Mouse (Mus musculus) telencephalon, adult 2 months (tissue): ENCODE data around the gene Rcsd1.

Experiments
- DNase-seq: peaks from one replicate; pipeline ENCODE4 v3.0.0-alpha.2; 2011; ENCODE audit warnings: low read depth, low spot score

Gene Rcsd1

DNA sequence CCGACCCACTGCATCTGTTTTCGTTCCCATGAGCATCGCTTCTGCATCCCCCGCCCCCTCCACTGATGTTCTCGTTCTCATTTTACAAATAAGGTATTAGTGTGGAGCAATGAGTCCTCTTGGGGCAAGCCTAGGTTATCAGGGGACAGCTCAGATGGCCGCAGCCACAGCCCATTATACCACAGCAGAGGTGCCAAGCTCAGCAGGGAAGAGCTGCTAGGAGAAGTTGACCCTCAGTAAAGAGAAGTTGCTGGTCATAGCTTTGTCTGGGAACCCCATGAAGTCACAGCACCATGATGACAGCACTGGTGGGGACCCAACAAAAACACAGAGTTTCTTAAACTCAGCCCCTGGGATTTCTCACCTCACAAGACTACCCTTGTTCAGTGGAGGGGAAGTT is 47.8 kb downstream of the Rcsd1 start:
- no peak for DNase-seq

DNA sequence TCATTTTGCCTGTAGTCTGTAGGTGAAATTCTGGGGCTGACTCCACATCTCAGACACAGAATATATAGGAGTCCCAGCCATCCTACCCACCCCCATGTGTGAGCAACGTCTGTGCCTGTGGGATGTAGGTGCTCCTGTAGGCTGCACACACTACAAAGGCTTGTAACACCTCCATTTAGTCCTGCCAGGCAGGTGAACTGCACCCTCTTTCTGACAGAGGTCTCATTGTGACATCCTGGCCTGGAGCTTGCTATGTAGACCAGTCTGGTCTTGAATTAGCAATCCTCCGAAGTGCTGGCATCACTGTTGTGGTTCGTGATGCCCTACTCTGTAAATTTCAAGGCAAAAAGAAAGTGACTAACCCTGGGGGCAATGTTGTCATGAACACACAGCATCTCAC is 48.4 kb downstream of the Rcsd1 start:
- no peak for DNase-seq

DNA sequence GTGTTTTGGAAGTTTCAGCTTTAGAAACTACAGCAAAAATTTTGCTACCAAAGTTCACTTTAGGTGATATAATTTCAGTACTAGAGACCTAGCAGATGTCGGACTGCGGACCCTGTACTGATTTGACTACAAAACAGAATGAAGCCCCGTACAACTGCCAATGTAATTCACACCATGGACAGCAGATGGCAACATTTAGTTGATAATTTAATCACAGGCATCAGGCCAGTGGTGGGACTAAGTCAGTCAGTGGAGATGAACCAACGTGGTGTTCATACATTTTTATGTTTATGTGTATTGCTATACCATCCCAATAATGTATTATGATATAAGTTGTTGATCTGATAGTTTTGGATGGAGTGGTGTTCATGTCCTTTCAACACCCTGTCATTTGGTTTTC is 48.8 kb downstream of the Rcsd1 start:
- DNase-seq: no peak

DNA sequence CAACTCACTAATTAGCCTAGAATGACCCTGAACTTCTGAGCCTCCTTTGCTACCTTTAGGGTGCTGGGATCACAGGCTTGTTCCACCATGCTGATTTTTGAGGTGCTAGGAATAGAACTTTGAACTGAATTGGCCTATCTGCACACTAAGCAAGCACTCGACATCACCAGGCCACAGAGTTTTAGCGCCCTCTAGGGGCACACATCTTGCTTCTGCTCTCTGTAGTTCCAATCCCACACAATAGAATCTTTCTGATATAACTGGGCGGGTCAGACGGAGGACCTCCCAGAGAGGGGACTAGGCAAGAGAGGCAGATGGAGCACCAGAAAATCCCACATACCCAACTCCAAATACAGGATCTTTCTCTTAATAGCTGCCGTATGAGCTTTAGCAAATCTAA is 51.0 kb downstream of the Rcsd1 start:
- DNase-seq: no peak

- no peak for DNase-seq
Observed at GRCm38 (mm10) chr1:165655482-165655881, 54.1 kb downstream of the Rcsd1 start.

DNA sequence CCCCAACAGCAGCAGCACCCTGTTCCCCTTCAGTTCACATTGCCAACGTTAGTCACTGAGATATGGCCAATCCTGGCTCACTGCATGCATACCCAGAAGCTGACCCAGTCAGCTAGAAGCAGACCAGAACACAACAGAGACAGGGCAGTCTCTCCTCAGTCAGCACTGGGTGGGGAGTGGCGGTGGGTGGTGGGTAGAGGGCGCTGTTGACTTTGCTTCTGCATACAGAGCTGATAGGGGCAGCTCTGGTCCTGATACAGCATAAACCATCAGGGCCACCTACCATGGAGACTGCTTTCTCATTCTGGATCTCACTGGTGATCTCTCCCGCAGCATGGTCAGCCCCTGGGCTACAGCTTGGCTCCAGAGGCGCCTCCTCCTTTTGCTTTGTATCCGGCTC is 54.5 kb downstream of the Rcsd1 start:
- no peak for DNase-seq

DNA sequence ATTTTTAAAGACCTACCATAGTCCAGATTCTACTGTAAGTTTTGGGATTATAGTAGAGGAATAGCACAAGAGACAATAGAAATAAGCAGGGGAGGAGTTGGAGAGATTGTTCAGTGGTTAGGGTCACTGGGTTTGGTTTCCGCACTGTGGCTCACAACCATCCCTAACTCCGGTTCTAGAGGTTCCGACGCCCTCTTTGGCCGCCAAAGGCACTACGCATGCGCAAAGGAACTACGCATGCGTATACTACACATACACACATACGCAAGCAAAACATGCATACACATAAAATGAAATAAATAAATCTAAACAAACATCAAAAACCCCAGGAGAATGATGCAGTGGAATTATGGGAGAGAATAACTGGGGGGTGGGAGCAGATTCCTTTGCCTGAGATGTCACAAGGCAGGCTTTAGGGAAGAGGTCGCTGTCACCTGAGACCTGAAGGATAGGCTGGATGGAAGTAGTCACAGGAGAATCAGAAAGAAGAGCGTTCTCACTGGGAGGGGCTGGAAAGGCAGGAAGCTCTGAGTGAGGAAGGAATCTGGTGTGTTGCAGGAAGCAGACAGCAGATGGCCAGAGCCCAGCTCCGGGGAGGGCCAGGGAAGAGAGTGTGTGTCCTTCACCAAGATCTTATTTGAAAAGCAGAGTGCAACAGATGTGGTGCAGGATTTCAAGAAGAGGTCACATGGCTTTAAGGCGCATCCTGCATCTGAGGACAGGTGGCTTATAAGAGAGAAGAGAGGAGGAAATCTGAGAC is 56.3 kb downstream of the Rcsd1 start:
- DNase-seq: no peak

DNA sequence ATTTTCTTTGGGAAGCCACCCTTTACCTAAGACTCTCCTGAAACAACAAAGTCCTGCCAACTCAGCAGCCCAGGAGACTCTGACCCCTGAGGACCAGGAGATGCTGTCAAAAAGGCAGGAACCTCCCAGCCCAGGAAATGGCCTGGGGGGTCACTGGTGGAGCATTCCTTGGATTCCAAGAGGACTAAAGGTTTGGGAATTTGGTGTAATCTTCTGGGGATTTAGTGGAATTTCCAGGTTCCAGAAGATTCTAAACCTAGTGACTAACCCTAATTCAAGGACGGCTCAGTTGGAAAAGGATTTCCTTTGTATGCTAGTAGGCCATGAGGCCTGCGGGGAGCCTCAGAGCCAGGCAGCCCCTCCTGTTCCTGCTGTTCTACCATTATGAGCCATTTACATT is 57.0 kb downstream of the Rcsd1 start:
- DNase-seq: no peak

DNA sequence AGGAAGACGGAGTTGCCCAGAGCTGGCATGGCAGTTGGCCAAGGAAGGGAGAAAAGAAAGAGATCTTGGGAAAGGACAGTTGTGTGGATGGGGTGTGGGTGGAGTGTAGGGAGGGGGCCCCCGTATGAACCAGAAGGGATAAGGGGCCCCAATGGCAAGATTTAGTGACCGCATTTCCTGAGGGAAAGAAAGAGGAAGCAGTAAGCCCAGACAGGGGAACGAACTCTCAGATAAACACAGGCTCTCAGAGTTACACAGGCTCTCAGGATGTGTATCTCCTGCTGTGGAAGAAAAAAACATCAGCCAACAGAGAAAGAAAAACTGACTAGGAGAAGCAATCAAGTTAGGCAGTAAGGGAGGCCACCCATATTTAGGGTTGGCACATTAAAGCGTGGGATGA is 58.4 kb downstream of the Rcsd1 start:
- no peak for DNase-seq

DNA sequence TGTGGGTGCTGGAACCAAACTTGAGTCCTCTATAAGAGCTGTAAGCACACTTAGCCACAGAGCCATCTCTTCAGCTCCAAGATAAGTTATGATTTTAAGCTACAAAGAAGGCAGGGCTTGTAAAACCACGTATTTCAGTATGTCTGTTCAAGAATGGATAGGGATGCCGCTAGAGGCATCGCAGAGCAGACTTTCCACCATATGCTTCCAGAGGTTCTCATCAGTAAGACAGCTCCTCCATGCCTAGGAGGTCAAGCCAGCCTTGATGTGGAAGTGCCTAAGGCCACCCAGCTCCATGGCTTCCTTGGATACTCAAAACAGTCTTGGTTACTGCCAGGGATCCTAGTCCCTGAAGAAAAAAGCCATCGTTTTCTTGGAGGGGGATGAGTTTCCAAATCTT is 64.5 kb downstream of the Rcsd1 start:
- no peak for DNase-seq

DNA sequence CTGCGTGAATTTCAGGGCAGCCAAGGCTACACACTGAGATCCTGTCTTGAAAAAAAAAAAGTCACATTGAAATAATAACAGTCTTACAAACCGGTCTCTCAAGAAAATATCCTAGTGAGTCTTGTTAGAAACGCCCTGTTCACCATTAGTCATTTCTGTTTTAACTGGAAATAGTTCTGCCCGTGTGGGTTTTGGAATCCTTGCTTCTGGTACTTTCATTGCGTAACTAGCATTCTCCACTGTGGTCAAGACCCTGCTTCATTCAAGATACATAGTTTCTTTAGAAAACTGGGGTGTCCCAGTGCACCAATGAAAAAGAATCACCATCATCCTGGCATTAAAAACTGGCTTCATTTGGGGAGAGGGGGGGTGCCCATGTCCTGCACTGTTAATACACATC is 65.8 kb downstream of the Rcsd1 start:
- DNase-seq: no peak

DNA sequence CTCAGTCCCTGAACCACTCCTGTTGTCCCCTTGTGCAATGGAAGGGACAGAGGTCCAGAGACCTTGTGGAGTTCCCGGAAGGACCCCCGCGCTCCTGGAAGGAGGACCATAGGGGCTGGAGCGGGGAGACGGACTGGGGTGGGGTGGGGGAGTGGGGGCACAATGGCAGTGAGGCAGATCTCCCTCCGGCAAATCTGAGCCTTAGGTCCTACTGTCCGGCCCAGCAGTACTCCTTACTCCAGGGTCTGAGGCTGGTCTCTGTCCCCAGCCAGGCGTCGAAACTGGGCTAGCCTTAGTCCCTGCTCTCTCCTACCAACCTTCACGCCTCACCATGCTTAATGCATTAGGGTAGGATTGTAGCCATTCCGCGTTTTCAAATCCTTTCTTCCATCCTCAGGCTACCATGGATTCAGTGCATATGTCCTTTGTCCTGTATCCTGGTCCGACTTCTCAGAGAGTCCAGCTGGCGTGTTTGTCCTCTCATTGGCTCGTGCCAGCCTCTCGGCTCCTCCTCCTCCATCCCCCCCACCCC is 66.7 kb downstream of the Rcsd1 start:
- DNase-seq: no peak

GRCm38 (mm10) chr1:165641786-165642771 is 67.5 kb downstream of the Rcsd1 start:
- no peak for DNase-seq

DNA sequence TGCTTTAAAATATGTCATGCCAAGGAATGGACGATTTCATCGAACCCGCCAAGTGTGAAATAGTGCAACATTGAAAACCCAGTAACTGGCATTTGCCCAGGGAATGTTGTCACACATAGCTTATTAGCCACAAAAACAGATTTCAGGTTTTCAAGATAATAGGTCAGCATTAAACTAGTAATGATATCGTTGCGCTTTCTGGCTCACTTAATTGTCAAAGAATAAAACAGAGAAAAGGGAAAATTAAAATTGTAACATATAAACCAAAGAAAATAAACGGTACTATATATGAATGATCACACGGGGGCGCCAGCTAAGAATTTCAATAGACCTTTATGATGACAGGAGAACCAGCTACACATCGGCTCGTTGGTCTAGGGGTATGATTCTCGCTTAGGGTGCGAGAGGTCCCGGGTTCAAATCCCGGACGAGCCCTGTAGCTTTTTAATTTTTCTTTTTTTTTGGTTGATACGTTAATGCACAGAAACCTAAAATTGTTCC is 68.2 kb downstream of the Rcsd1 start:
- DNase-seq: no peak

GRCm38 (mm10) chr1:165636289-165636688 is 73.3 kb downstream of the Rcsd1 start:
- DNase-seq: no peak

GRCm38 (mm10) chr1:165635055-165635897 is 74.3 kb downstream of the Rcsd1 start:
- no peak for DNase-seq

DNA sequence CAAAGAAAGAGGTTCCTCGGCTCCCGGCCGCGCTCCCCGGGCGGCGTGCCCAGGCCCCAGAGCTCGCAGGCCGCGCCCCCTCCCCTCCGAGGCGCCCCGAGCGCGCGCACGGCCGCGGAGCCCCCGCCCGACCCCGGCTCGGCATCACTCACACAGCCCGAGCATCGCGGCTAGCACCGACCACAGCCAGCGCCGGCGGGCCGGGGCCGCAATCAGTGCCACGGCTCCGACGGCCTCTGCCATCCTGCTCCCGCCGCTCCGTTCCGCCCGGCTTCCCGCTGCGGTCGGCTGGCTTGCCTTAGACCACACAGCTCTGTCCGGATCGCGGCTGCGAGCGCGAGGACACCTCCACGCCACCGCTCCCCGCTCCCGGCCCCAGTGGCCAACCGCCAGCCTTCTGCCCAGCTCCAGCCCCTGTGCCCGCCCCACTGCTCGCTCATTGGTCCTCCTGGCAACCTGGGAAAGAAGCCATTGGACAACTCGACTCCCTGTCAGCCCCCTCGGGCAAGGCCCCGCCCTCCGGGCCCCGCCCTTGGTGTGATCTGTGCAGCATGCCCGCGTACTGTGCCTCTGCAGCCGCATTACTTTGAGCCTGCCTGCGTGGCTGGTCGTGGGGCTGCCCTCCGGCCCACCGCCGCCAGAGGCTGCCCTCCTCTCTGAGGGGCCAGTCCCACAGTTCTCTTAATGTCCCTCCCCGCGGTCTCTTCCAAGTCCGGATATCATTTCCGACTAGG is 75.2 kb downstream of the Rcsd1 start, which contains the start of gene Mpzl1:
Gene Mpzl1, minus strand, starts transcription at position 388 of the 734 bp plus-strand sequence.
- DNase-seq: peak; percentile 96

DNA sequence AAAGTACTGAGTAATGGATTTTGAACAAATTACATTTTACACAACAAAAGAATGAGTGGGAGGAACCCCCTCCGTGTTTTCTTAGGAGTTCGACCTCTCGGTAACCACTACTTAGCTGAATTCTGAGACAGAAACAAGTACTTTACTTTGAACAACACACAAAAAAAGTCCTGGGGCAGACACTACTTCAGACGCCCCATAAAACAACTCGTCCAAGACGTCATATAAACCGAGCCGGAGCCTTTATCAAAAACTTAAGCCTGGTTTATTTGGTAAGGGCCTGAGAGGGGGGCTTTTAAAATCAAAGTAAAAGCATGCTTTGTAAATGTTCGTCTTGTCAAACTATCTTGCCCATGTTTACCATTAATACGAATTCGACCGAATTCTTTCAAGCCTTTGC is 76.2 kb downstream of the Rcsd1 start:
- no peak for DNase-seq

- no peak for DNase-seq
Observed at GRCm38 (mm10) chr1:165631136-165631535, 78.4 kb downstream of the Rcsd1 start.

DNA sequence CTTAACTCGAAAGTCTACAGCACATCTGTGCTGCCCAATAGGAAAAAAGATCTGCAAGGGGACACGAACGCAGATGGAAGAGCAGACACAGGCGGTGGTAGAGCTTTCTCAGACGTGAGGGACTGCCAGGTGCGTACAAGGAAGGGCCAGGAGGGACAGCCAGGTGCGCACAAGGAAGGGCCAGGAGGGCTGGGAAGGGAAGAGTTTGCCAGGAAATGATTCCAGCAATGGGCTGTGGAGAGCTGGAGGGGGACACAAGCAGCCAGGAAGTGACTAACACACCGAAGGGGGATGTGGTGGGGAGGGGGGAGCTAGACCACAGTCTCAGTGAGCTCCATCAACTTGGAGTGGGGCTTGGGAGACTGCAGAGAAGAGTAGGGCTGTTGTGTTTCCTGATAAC is 79.6 kb downstream of the Rcsd1 start:
- no peak for DNase-seq

DNA sequence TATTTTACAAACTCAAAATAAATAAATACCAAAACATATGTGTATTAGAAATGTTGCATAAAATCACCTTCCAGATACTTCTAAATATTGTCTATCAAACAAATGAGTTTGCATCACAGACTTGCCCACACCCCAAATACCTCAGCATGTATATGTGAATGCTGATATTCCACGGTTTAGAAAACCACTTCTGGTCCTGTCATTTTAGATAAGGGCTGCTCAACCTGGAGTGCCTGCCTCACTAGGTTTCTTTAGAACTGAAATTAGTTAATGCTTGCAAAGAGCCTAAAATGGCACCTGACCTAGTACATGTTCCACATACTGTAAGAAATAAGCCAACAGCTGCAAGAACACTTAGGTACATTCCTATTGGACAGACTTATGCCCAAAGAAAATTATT is 81.0 kb downstream of the Rcsd1 start:
- DNase-seq: no peak
